Mouse (Mus musculus): ENCODE results near the gene Gm10974. TPM values are rescaled to one million over a fixed set of nuclear protein-coding genes. Genes with fewer than 3 reads are reported as not detected.
A peak's percentile ranks its signal among the peaks of the same experiment; 100 is the strongest.

Gene Gm10974
- total and polyA plus RNA-seq, 3 experiments = not detected

DNA sequence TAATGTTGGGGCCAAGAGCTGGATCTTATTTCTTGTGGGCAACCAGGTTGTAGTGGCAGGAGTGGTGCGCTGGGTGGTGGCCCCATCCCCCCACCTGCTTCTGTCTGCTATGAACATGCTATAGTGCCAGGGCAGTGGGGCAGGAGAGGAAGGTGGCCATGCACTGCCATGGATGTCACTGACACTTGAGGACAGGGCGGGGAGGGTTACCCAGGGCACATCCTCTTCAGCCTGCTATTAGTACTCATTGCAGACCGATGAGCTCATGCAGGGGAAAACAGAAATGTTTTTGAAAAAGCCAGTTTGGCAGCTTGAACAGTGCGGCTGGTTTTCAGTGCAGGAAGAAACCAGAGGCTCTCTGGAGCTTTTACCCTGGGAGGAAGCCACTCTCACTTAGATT, 51.1 kb downstream of the Gm10974 start:
- no peak overlapping the region for H3K4me3 ChIP-seq (ENCODE audit: low read depth, low read length)

GRCm38 (mm10) chr7:66418981-66419380, 53.3 kb downstream of the Gm10974 start:
- no peaks in the 10 kb centered on the region for H3K36me3 ChIP-seq (replicated peaks)
- TF ChIP-seq CTCF (IDR thresholded peaks at IDR 0.05; ENCODE audit: low read depth, low read length) = no peak
- TF ChIP-seq POLR2AphosphoS5 (IDR thresholded peaks at IDR 0.05; ENCODE audit: insufficient replicate concordance, low read depth, low read length) = no peak
- TF ChIP-seq TAL1 (conservative IDR thresholded peaks at IDR 0.05; ENCODE audit: low read depth, low read length) = no peak
- TF ChIP-seq GATA2 (IDR thresholded peaks at IDR 0.05; ENCODE audit: borderline replicate concordance, low read depth, low read length) = no peak
- no peak for TF ChIP-seq GATA1 (IDR thresholded peaks at IDR 0.05; ENCODE audit: borderline replicate concordance, low read length)
- no peak overlapping the region for H3K4me3 ChIP-seq (ENCODE audit: low read depth, low read length)
- H3K27me3 ChIP-seq (ENCODE audit: insufficient read depth, low read length) = no peaks in the 10 kb centered on the region
- no peaks in the 10 kb centered on the region for H3K9me3 ChIP-seq (replicated peaks)
- H3K4me1 ChIP-seq (ENCODE audit: insufficient read depth, low read depth, low read length) = no peaks in the 10 kb centered on the region
- DNase-seq (ENCODE audit: low spot score) = no peak
- ATAC-seq (ENCODE audit: extremely low read depth, insufficient number of reproducible peaks, low FRiP score, poor library complexity, severe bottlenecking) = no peak

More for the DNA sequence above, 51.1 kb downstream of the Gm10974 start:
- Histone ChIP-seq H3K9me3 (replicated peaks) (no peaks in the 10 kb centered on the region), H3K27me3 (ENCODE audit: insufficient read depth, low read length) (no peaks in the 10 kb centered on the region), H3K36me3 (replicated peaks) (no peaks in the 10 kb centered on the region), H3K4me1 (ENCODE audit: insufficient read depth, low read depth, low read length) (no peaks in the 10 kb centered on the region)
- TF ChIP-seq TAL1 (conservative IDR thresholded peaks at IDR 0.05; ENCODE audit: low read depth, low read length) (no peak), CTCF (IDR thresholded peaks at IDR 0.05; ENCODE audit: low read depth, low read length) (no peak), GATA1 (IDR thresholded peaks at IDR 0.05; ENCODE audit: borderline replicate concordance, low read length) (no peak), GATA2 (IDR thresholded peaks at IDR 0.05; ENCODE audit: borderline replicate concordance, low read depth, low read length) (no peak), POLR2AphosphoS5 (IDR thresholded peaks at IDR 0.05; ENCODE audit: insufficient replicate concordance, low read depth, low read length) (no peak)
- DNase-seq (ENCODE audit: low spot score) (no peak), ATAC-seq (ENCODE audit: extremely low read depth, insufficient number of reproducible peaks, low FRiP score, poor library complexity, severe bottlenecking) (no peak)

DNA sequence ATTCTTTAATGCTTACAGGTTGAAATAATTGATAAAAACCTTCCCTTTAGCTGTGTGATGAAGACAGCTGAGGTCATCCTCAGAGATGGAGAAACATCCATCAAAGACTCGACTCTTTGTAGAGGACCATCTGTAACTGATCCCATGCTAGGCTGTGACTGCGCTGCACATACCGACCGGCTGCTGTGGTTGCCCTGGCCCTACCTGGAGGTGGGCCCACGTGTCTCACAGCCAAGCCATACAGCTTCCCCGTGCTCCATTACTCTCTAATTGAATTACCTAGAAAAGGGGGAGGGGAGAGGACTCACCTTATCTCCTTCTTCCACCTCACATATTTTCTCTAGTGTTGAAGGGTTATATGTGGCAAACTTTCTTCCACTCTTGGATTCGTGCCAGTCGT, 56.2 kb downstream of the Gm10974 start:
- ATAC-seq (ENCODE audit: extremely low read depth, insufficient number of reproducible peaks, low FRiP score, poor library complexity, severe bottlenecking) = no peak

GRCm38 (mm10) chr7:66427053-66427436, 61.3 kb downstream of the Gm10974 start:
- DNase-seq (ENCODE audit: low spot score) (no peak), ATAC-seq (ENCODE audit: extremely low read depth, insufficient number of reproducible peaks, low FRiP score, poor library complexity, severe bottlenecking) (no peak)
- Histone ChIP-seq H3K27me3 (ENCODE audit: insufficient read depth, low read length) (no peaks in the 10 kb centered on the region), H3K4me1 (ENCODE audit: insufficient read depth, low read depth, low read length) (no peaks in the 10 kb centered on the region), H3K36me3 (replicated peaks) (no peaks in the 10 kb centered on the region), H3K4me3 (ENCODE audit: low read depth, low read length) (no peak overlapping the region), H3K9me3 (replicated peaks) (no peaks in the 10 kb centered on the region)
- no peak for TF ChIP-seq POLR2AphosphoS5 (IDR thresholded peaks at IDR 0.05; ENCODE audit: insufficient replicate concordance, low read depth, low read length)
- TF ChIP-seq GATA2 (IDR thresholded peaks at IDR 0.05; ENCODE audit: borderline replicate concordance, low read depth, low read length) = no peak
- no peak for TF ChIP-seq TAL1 (conservative IDR thresholded peaks at IDR 0.05; ENCODE audit: low read depth, low read length)
- TF ChIP-seq CTCF (IDR thresholded peaks at IDR 0.05; ENCODE audit: low read depth, low read length) = no peak
- no peak for TF ChIP-seq GATA1 (IDR thresholded peaks at IDR 0.05; ENCODE audit: borderline replicate concordance, low read length)

More for the DNA sequence above, 56.2 kb downstream of the Gm10974 start:
- H3K36me3 ChIP-seq (replicated peaks) = no peaks in the 10 kb centered on the region
- H3K4me3 ChIP-seq (ENCODE audit: low read depth, low read length) = no peak overlapping the region
- DNase-seq (ENCODE audit: low spot score) = no peak
- no peaks in the 10 kb centered on the region for H3K27me3 ChIP-seq (ENCODE audit: insufficient read depth, low read length)
- TF ChIP-seq POLR2AphosphoS5 (IDR thresholded peaks at IDR 0.05; ENCODE audit: insufficient replicate concordance, low read depth, low read length) = no peak
- no peak for TF ChIP-seq GATA1 (IDR thresholded peaks at IDR 0.05; ENCODE audit: borderline replicate concordance, low read length)
- no peak for TF ChIP-seq TAL1 (conservative IDR thresholded peaks at IDR 0.05; ENCODE audit: low read depth, low read length)
- TF ChIP-seq CTCF (IDR thresholded peaks at IDR 0.05; ENCODE audit: low read depth, low read length) = no peak
- TF ChIP-seq GATA2 (IDR thresholded peaks at IDR 0.05; ENCODE audit: borderline replicate concordance, low read depth, low read length) = no peak
- H3K9me3 ChIP-seq (replicated peaks) = no peaks in the 10 kb centered on the region
- no peaks in the 10 kb centered on the region for H3K4me1 ChIP-seq (ENCODE audit: insufficient read depth, low read depth, low read length)

- no peaks in the 10 kb centered on the region for H3K4me1 ChIP-seq (ENCODE audit: insufficient read depth, low read depth, low read length)
- TF ChIP-seq GATA1 (IDR thresholded peaks at IDR 0.05; ENCODE audit: borderline replicate concordance, low read length) (no peak), GATA2 (IDR thresholded peaks at IDR 0.05; ENCODE audit: borderline replicate concordance, low read depth, low read length) (no peak), TAL1 (conservative IDR thresholded peaks at IDR 0.05; ENCODE audit: low read depth, low read length) (no peak), CTCF (IDR thresholded peaks at IDR 0.05; ENCODE audit: low read depth, low read length) (no peak), POLR2AphosphoS5 (IDR thresholded peaks at IDR 0.05; ENCODE audit: insufficient replicate concordance, low read depth, low read length) (no peak)
- ATAC-seq (ENCODE audit: extremely low read depth, insufficient number of reproducible peaks, low FRiP score, poor library complexity, severe bottlenecking) (no peak), DNase-seq (ENCODE audit: low spot score) (no peak)
- no peak within 1 kb of the TSS for H3K4me3 ChIP-seq (ENCODE audit: low read depth, low read length)
- H3K9me3 ChIP-seq (replicated peaks) = no peaks in the 10 kb centered on the region
- no peaks in the 10 kb centered on the region for H3K36me3 ChIP-seq (replicated peaks)
- H3K27me3 ChIP-seq (ENCODE audit: insufficient read depth, low read length) = no peaks in the 10 kb centered on the region
Observed at GRCm38 (mm10) chr7:66427437-66428161, 61.9 kb downstream of the Gm10974 start, which contains the start of gene Aldh1a3. TSS of gene Aldh1a3 (minus strand) at chr7:66427517.

DNA sequence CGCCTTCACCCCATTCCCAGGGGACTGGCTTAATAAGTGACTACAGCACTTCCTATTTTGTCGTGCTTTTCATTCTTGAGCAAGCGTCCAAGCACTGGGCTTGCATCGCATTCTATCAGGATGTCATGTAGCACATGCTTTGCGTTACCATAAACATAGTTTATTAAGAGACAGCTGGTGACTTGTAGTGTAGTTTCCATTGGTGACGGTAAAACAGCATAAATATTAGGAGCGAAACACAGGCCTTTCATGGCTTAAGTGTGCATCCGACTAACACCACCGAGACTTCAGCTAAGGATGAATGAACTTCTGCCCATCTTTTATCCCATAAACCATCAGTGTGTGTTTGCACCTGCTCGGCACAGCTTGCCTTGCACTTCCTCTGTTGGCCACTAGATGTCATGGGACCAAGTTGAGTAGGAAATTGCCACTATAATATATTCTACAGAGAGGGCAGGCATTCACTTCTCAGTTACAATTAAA, 68.8 kb downstream of the Gm10974 start:
- no peak for ATAC-seq (ENCODE audit: extremely low read depth, insufficient number of reproducible peaks, low FRiP score, poor library complexity, severe bottlenecking)
- Histone ChIP-seq H3K4me1 (ENCODE audit: insufficient read depth, low read depth, low read length) (no peaks in the 10 kb centered on the region), H3K27me3 (ENCODE audit: insufficient read depth, low read length) (no peaks in the 10 kb centered on the region), H3K36me3 (replicated peaks) (no peaks in the 10 kb centered on the region), H3K9me3 (replicated peaks) (no peaks in the 10 kb centered on the region), H3K4me3 (ENCODE audit: low read depth, low read length) (no peak overlapping the region)
- peak; percentile 97 for TF ChIP-seq CTCF (IDR thresholded peaks at IDR 0.05; ENCODE audit: low read depth, low read length)
- no peak for TF ChIP-seq GATA2 (IDR thresholded peaks at IDR 0.05; ENCODE audit: borderline replicate concordance, low read depth, low read length)
- DNase-seq (ENCODE audit: low spot score) = peak; percentile 14

Other genes starting within 250 kb of the Gm10974 start
- not detected in 2 replicates for gene Lrrk1, start 22.4 kb downstream of the Gm10974 start, total RNA-seq (2014; fragmentation: Nextera tagmentation)
- 0.12 and 0.22 TPM in 2 replicates for gene Lrrk1, start 22.4 kb downstream of the Gm10974 start, total RNA-seq (2017)
- gene Lrrk1, start 22.4 kb downstream of the Gm10974 start, polyA plus RNA-seq (2012) = not detected in 2 replicates
- not detected in 2 replicates for gene Aldh1a3, start 61.6 kb downstream of the Gm10974 start, total RNA-seq (2014; fragmentation: Nextera tagmentation)
- 0.33 and 0.46 TPM in 2 replicates for gene Aldh1a3, start 61.6 kb downstream of the Gm10974 start, total RNA-seq (2017)
- not detected in 2 replicates for gene Aldh1a3, start 61.6 kb downstream of the Gm10974 start, polyA plus RNA-seq (2012)

Measured in G1E (cell line).